Mouse (Mus musculus) liver, adult 10 weeks (tissue): ENCODE measurements around the gene Xpo6. TPM values are rescaled to one million over a fixed set of nuclear protein-coding genes. Genes with fewer than 3 reads are reported as not detected.

ENCODE experiments used
- polyA plus RNA-seq: library from polyadenylated mRNA; stranded (reverse); fragments of 350-450 nt; fragmentation: Illumina TruSeq; extraction: RNeasy Lipid Tissue Mini Kit (QIAGEN cat#74804); gene quantifications from one replicate; pipeline ENCODE4 v1.2.3, GENCODE M21; 2014; ENCODE audit warnings: low read depth, low replicate concordance

Xpo6 gene
- polyA plus RNA-seq: 8.7 TPM

DNA sequence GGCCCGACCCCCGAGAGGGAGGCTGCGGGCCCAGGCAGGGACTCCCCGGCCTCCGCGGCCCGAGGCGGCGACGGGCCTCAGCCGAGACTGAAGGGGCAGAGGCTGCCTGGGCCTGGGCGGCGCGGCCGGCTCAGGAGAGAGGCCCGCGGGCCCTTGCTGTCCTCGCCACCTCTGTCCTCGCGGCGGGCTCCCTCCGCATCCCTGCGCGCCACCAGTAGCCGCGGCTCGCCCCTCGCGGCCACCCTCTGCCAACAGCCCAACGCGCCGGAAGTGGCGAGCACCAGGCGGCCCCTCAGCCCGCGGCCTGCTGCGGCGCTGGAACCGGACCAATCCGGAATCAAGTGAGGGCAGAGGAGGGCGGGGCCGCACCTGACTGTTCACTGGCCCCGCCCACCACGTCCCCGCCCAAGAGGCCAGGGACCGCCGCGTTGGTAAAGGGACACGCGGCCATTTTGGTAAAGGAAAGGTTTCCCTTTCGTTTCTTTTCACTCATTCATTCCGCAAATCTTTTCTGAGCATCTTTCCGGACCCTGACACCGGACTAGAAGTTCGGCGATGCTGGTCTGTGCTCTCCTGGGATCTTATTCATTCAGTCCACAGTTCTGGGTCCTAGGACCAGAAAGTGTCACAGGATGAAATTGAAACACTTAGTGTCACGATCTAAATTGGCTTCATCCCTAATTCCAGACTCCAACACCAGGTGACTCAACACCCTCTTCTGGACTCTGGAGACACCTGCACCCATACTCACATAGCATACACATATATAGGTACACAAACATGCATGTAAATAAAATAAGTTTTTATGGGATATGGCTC lies at the start of gene Xpo6:
Gene Xpo6 (minus strand): TSS at position 324 of the 819 bp plus-strand sequence.

GRCm38 (mm10) chr7:126082286-126082741 lies 118.0 kb downstream of the Xpo6 start, which contains the start of gene Gsg1l:
Gene Gsg1l, minus strand, starts transcription at chr7:126082411.

Other genes with a start within 250 kb of the Xpo6 start
- gene Gsg1l, start 118.1 kb downstream of the Xpo6 start, polyA plus RNA-seq: not detected
- gene Sbk1, start 72.1 kb upstream of the Xpo6 start, polyA plus RNA-seq: 4.1 TPM
- gene Lat, start 169.1 kb upstream of the Xpo6 start, polyA plus RNA-seq: 0.37 TPM
- 1.8 TPM for gene Spns1, start 176.9 kb upstream of the Xpo6 start, polyA plus RNA-seq
- gene Nfatc2ip, start 196.2 kb upstream of the Xpo6 start, polyA plus RNA-seq: 2.7 TPM
- 0.26 TPM for gene Cd19, start 214.4 kb upstream of the Xpo6 start, polyA plus RNA-seq
- gene Rabep2, start 228.3 kb upstream of the Xpo6 start, polyA plus RNA-seq: 1.0 TPM